Mouse (Mus musculus): Measurements from ENCODE around the gene Ms4a1.
A peak's percentile ranks its signal among the peaks of the same experiment; 100 is the strongest.
"Not testable (repeated sequence)": the region's sequence is repeated elsewhere in the genome, so short reads cannot be mapped to it uniquely, and the experiment has no call there.

Gene Ms4a1

DNA sequence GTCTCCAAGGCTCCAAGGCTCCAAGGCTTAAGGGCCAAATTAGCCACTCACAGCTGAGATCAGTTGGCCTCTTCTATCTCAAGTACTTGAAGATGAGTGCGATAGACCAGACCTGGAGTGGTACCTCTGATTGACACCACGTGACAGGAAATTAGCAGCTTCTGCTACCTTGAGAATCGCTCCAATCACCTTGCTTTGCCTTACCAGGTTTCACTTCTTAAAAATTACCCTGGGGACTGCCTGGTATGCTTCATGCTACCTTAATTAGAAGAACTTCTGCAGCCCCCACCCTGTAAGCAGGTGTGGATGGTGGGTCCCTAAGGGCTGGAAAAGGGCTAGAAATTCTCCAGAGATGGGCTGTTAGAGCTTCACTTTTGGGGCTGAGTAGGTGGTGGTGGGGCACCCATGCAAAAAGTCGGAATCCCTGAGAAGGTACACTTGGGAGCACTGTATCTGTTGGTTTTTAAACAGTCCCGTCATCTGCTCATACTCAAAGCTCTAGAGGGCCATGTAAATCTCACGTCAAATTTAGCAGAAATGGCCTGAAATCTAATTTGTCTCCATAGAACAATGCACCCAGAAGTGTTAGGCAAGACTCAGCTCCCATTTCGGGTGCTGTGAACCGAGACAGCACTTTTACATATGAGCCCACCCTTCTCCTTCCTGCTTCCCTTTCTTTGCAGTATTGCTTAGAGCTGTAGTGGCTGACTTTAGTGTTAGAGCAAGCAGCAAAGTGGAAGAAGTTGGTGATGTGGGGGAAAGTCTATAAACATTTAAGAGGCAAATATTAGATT is at the start of gene Ms4a1:
Gene Ms4a1, minus strand, starts transcription at position 190 of the 794 bp plus-strand sequence.
- peak; percentile 1 for DNase-seq (ENCODE audit: low read depth, low spot score)

DNA sequence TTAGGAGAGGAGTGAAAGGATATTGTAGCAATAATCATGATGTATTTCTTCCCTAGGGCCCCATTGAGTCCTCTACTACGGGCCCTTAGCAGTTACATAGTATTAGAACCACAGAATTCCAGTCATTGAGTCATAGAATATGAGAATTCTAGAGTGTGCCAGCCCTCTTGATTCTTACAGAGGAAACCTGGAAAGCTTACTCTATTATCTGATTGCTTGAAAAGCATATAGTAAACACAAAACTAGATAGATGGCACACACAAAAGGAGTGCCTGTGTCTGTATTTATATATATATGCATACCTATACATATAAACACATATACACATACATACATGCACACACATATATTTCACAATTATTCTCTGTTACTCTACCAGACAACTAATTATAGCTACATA is 48.3 kb upstream of the Ms4a1 start, which contains the start of gene Ms4a14:
Gene Ms4a14, minus strand, starts transcription at position 101 of the 400 bp plus-strand sequence.
- no peak for DNase-seq (ENCODE audit: low read depth, low spot score)

DNA sequence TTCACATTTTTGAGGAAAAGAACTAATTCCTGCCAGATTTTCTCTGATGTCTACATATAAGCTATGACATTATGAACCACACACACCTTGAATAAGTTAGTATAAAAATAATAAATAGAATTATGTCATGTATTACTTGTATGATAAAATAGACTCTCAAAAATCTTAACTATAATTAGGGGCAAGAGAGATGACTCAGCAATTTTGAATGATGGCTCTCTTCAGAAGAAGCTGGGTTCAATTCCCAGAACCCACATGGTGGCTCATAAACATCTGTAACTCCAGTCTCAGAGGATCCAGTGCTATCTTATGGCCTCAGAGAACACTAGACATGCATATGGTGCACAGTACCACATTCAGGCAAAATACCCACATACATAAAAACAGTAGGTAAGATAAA is 42.8 kb upstream of the Ms4a1 start:
- no peak for DNase-seq (ENCODE audit: low read depth, low spot score)

DNA sequence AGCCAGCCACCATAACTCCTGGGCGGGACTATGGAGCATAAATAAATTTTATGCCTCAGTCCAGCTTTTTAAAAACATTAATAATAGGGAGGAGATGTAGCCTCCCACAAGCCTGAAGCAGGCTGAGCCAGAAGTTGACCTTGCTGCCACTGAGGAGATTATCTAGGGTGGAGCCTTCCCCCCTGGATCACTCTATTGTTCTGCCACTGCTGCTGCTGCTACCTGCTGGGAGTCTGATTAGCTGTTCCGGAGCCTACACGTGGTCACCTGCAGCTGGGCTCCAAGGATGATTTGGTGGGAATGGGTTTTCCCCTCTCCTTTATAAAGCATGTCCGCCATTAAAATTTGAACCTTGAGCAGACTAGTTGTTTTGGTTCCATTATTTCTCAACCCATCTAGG is 33.5 kb upstream of the Ms4a1 start:
- DNase-seq (ENCODE audit: low read depth, low spot score): not testable (repeated sequence)

DNA sequence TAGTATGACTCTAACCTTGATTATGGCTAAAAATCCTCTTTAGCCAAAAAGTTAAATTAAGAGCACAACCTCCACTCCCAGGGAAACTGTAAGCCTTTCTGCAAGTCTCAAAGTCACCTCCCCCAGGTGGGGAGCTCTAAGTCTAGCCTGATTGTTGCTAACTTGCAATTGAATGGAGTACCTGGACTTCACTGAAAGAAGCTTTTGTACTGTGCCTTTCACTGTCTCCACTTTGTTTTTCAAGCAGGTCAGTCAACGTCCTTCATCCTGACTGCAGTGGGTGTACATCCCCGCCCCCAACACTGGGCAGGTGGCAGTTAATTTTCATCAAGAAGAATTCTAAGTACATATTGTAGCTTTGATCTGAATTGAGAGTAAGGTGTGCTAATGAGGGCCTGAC is 32.9 kb upstream of the Ms4a1 start:
- DNase-seq (ENCODE audit: low read depth, low spot score): no peak

DNA sequence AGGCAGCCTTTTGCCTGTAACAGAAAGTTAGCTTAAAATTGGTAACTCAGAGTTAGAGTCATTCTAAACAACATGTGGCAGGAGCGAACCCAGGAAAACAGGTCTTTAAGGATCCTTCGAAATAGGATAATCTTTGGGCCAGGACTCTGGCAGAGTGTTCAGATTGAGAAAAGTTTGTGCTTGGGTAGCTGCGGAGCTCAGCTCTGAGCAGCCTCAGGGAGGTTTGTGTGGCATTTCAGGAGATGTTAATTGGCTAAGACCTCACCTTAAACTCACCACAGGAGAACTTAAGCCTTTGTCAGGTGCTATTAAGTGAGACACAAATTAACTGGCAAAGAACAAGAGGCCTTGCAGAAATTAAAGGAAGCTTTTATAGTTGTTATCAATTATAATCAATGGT is 27.6 kb upstream of the Ms4a1 start:
- peak; percentile 1 for DNase-seq (ENCODE audit: low read depth, low spot score)

DNA sequence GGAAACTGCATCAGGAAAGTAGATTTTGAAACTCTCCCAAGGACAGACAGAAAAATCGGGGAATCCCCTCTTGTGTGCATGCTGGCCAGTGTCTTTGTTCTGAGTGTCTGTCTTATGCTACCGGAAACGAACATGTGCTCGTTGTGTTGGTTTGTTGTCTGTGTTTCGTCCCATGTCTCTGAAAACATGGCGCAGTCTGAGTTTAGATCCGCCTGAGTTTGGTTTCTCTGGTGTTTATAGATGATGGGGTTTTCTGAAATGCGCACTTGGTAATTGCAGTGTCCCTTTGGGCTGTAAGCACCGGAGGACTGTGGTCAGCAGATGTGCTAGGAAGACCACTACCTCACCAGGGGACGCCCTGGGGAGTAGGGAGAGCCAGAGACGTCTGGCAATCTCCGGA is 26.9 kb upstream of the Ms4a1 start:
- peak; percentile 53 for DNase-seq (ENCODE audit: low read depth, low spot score)

DNA sequence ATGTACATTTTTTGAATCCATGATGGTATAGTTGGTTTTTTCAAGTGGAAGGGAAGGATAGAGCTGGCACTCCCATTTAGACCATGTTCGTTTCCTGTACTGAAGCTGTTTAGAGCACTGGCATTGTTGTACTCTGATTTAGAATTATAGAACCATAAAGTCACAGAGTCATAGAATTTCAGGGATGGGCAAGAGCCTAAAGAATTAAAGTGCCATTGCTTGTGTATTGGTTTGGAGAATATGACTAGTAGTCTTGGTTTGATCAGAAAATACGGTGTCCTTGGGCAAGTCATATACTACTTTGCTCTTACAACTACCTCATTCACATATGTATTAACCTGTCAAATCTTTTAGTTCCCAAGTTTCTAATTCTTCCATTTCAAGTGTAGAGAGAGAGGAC is 17.7 kb upstream of the Ms4a1 start, which contains the start of gene Ms4a5:
Gene Ms4a5, minus strand, starts transcription at position 101 of the 400 bp plus-strand sequence.
- no peak for DNase-seq (ENCODE audit: low read depth, low spot score)

DNA sequence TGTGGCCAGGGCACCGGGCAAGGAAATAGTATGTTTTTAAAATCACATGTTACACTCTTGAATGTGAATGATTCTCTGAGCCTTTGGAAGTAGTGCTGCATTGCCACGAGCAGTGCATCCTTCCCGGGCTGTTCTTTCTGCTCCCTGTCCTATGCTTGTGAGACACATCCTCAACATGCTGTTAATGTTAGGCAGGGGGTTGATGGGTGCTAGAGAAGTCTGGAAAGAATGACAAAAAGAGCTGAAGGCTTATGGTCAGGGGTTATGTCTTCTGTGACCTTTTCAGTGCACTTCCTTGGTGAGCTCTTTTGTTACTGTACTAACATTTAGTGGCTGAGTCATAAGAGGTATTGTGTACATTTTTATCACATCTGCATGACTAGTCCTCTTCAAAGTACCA is 14.2 kb upstream of the Ms4a1 start:
- no peak for DNase-seq (ENCODE audit: low read depth, low spot score)

DNA sequence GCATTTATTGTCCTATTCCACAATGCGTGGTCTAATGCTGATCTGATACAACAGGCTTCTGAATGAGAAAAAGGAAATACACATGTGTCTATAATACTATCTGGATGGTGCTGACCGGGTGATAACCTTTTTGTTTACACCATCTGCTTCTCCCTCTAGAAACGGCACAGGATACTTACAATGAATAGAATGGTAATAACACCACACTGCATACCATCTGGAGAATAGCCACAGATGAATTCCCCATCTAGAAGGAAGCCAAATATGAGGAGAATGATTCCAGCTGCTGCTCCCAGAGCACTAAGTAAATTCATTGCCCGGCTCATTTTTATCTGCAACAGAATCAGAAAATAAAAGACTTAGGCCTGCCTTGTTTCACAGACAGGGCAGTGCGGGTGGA is 10.4 kb upstream of the Ms4a1 start:
- DNase-seq (ENCODE audit: low read depth, low spot score): no peak

DNA sequence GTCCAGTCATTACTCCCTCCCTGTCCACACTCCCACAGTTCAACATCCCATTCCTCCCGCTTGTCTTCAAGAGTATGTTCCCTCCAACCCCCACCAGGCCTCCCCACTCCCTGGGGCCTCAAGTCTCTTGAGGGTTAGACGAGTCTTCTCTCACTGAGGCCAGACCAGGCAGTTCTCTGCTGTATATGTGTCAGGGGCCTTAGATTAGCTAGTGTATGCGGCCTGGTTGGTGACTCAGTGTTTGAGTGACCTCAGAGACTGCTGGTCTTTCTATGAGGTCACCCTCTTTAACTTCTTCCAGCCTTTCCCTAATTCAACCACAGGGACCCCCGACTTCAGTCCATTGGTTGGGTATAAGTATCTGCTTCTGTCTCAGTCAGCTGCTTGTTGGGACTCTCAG is 915 bp upstream of the Ms4a1 start:
- DNase-seq (ENCODE audit: low read depth, low spot score): no peak

DNA sequence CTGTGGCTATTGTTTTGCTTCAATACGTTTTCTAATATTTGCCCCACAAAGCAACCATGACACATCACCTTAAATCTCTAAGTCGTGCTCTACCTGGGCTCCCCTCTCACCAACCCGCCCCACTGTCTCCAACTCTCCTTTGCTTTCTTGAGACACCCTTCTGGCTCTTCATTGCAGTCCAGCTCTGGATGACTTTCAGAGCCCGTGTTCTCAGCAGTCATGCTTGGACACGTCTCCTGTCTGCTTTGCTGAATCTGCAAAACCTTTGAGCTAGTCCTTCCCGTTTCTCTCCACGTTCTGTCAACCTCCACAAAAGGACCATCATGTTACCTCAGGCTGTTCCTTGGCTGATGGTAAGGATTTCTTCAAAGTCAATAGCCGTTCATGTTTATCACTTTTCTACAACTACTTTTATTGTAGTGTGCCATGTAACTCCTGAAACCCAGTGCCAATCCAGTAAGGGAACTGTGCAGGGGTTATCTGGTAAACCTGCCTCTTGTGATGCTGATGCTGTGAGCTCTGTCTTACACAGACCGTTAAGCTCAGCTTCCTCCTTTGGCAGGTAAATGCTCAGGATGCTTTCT is 1.3 kb downstream of the Ms4a1 start:
- DNase-seq (ENCODE audit: low read depth, low spot score): no peak

DNA sequence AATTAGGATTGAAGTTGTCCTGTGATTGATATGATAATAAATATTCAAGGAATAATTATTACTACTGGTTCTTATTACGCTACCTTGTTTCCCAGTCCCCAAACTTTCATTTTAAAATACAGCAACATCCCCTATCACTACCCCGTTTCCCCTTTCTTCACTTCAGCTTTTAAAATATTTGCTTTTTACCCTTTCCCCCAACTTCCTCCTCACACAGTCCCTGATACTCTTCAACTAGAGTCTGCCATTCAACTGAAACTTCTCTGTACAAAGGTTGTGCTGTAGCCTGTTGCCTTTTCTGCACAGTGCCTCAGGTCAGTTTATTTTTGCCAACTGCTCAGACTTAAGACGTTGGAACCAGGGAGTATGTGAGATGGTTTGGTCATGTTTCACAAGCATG is 2.5 kb downstream of the Ms4a1 start:
- DNase-seq (ENCODE audit: low read depth, low spot score): no peak

DNA sequence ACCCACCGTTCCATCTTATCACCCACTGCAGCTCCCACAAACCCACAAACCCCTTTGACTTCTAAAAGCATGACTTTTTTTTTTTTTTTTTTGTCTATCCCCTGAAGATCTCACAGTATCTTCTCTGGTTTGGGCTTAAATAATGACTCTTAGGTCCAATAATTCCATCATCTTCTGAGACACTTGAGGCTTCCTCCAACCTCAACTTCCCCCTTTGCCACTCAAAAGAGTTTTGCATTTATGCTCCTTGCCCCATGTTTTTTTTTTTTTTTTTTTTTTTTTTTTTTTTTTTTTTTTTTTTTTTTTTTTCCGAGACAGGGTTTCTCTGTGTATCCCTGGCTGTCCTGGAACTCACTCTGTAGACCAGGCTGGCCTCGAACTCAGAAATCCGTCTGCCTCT is 3.1 kb downstream of the Ms4a1 start:
- not testable (repeated sequence) for DNase-seq (ENCODE audit: low read depth, low spot score)

DNA sequence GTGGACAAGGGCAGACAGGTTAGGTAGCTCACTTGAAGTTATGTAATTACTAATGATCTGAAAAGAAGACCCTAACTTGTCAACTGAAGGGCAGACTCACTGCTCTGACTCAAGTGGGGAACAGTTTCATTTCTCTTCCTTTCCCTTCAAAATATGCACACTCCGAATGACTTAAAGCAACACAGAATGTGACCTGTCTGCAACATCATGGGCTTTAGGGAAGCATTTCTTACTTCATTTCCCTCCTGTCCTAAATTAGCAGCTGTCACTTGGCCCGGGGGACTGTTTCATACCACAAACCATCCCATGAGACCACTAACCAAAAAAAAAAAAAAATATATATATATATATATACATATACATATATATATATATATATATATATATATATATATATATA is 4.5 kb downstream of the Ms4a1 start:
- no peak for DNase-seq (ENCODE audit: low read depth, low spot score)

DNA sequence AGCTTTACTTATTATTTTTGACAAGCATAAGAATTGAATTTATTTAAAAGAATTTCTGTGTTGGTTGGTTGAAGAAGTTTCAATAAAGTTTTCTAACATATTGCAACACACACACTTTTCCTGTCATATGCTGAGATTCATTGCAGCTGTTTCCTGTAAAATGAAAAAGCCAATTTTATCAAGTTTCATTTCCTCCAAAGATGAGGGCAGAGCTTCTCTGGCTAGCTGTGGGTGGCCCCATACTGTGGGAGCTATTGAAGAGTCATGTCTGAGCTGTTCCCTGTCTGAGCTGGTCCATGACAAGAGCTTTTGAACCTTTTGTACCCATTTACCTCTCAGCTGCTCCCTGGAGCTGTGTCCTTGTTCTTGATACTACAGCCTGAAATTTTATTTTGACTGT is 21.8 kb downstream of the Ms4a1 start:
- no peak for DNase-seq (ENCODE audit: low read depth, low spot score)

DNA sequence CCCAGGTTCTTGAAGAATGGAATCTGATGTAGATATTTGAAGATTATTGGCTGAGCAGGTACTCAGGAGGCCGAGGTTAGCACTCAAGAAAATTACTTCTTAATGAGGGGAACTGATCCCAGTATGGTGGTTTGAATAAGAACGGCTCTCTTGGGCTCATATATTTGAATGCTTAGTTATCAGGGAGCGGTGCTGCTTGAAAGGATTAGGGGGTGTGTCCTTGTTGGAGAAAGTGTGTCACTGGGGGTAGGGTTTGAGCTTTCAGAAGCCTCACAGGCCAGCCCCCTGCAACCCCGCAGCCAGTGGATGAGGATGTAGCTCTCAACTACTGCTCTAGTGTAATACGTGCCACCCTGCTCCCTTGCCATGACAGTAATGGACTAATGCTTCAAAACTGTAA is 23.5 kb downstream of the Ms4a1 start:
- DNase-seq (ENCODE audit: low read depth, low spot score): no peak

DNA sequence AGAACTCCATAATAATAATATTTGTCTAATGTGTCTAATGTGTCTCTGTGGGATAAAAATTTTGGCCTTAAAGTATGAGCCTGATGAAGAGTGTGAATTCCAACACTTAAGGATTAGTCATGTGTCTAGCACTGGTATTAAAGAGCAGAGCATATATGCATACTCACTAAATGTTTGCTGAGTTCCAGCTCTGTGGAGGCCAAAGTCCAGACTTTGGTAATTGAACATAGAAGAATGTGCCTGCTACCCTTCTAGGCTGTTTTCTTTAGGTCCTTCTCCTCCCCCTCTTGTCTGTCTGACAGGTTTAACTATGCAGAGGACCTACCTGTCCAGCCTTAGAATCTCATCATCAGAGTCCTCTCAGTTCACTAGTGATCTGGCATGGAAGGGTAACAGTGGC is 30.2 kb downstream of the Ms4a1 start:
- no peak for DNase-seq (ENCODE audit: low read depth, low spot score)

DNA sequence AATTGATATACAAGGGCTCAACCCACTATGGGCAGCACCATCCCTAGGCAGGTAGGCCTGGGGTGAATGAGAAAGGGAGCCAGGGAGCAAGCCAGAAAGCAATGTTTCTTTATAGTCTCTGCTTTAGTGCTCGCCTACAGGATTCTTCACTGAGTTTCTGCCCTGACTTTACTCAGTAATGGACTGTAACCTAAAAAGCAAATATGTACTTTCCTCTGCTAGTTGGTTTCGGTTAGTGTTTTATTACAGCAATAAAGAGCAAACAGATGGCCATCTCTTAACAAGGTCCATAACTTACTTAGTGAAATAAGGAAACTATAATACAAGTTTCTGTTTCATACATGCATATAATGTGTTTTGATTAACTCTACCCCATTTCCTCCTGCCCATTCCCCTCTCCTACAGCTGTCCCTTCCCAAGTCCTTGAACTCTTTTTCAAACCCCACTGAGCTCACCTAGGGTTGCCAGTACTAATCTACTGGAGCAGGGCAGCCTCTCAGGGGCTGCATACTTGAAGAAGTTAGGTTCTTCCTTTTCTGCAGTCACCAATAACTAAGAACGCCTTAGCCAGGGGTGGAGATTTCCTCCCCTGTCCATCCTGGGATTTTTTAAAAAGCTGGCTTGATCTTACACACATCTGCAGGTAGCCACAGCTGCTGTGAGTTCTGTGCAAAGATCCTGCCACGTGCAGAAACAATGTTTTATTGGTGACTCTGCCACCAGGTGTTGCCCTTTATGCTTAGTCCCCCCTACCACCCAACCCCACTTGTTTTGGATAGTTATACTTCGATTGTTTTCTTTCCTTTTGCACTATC is 30.9 kb downstream of the Ms4a1 start:
- DNase-seq (ENCODE audit: low read depth, low spot score): no peak

DNA sequence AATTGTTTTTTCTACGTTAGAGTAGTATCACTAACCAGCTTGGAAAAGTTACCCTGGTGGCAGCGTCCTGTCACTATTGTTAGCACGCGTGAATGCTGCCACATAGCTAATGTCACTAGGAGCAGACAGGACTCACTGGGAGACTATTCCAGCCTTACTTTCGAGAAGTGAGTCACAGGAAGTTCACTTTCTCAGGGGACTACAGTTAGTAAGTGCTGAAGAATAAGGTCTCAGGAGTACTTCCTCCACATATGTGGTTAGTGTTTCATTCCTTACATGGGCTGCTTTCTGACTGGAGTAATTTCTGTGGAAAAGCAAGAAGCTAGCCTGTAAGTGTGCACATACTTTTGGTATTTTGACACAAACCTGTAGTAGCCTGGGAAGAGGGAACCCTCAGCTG is 31.8 kb downstream of the Ms4a1 start:
- DNase-seq (ENCODE audit: low read depth, low spot score): no peak

DNA sequence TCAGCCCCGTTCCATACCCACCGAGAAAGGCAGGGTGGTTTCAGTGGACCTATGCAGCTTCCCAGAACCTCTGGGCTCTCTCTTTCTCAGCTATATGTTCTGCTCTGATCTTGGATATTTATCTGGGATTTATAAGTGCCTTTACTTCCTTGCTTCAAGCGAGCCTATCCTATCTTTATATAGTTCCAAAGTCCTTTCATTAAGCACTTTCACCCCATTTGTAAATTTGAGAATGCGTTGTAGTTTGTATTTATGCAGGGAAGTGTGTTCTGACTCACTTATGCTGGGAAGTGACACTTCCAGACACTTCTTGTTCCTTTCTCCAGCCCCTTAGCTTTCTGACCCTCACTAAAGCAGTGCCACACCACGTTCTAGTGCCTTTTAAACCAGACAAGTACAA is 33.7 kb downstream of the Ms4a1 start, which contains the start of gene Ms4a12:
Gene Ms4a12, minus strand, starts transcription at position 101 of the 400 bp plus-strand sequence.
- no peak for DNase-seq (ENCODE audit: low read depth, low spot score)
